Mouse (Mus musculus): ENCODE measurements at regions not wholly inside any gene's neighbourhood (a gene's known extent, or its start where the extent isn't known, plus 50 kb on each side); places are given as distances from the start of the nearest gene placed in this dataset.
A peak's percentile ranks its signal among the peaks of the same experiment; 100 is the strongest.

DNA sequence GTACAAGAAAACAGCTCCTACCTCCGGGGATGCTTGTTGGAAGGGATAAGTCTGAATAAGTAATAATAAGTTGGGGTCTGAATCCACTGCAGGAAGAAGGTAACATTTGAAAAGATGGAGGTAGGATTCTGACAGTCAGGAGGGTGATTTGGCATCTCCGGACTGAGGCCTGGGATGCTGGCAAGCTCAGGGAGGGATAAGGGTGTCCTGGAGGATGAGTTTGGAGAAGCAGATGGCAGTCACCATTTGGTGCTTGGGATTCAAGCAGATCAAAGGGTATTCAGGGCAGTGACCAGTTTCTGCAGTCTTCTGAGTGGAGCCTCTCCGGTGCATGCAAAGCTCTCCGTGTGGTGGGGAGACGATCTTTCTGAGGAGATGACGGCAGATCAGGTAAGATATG lies 62.9 kb upstream of the Gm2310 start:
- DNase-seq, result no peak

GRCm38 (mm10) chr15:8581146-8581913 lies 61.6 kb upstream of the Gm2310 start:
- no peak for DNase-seq

DNA sequence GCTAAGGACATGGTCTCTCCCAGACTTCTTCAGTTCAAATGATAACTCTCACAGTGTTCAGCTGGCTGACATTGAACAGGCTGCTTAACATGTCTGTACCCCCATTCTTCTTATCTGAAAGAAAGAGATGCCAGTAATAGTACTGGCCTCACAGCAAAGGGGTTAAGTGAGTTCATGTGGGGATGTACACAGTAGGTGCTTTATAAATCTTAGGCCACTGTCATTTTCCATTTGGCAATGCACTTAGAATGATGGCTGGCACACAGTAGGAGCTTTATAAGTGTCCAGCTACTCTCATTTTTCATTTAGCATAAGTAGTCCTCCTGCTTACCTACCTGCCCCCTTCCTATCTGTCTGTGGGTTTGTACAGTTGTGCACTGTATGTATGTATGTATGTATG lies 60.3 kb upstream of the Gm2310 start:
- no peak for DNase-seq

DNA sequence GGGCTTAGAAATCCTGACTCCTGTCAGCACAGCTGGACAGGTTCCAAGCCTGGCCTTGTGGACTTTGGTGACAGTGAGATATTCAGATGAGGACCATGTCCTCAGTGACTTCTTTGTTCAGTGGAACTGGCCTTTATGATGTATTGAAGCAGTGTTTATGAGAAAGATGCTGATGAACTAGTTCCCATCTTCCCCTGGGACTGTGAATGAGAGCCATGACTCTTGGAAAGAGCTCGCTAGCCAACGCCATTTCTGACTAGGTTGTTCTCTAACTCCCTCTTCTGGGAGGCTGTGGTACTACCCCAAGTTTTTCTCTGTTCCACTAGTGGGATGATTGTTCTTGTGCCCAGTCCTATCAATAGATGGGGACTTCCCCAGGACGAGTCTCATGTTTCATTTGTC lies 57.7 kb upstream of the Gm2310 start:
- peak in 1 of 2 experiments; percentile 21 for DNase-seq

- DNase-seq, result no peak
Observed at GRCm38 (mm10) chr15:8576975-8577374, 57.2 kb upstream of the Gm2310 start.

DNA sequence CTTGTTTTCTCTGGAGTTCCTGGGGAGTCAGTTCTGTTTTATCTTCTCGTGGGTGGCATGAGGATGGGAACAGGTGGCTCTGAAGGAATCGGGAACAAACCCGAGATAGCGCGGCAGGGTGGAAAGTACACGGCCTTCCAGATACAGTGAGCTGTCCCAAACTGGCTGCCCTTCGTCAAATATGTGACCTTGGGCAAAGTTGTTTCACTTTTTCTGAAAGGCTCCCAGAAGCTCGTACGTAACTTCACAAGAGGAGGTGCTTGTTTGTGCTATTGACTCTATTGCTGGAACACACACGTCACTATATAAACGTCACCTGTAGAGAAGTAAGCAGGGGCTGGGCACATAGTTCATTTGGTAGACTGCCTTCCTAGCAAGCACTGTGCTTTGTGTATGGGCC lies 49.9 kb upstream of the Gm2310 start:
- DNase-seq, result peak in 1 of 2 experiments; percentile 9
